Mouse (Mus musculus) adrenal gland, adult (tissue): ENCODE measurements around the gene Dhx8.
A peak's percentile ranks its signal among the peaks of the same experiment; 100 is the strongest.

Experiments
- DNase-seq, 2 experiments: peaks; one replicate each; pipeline ENCODE4 v3.0.0; 2022 to 2023; ENCODE audit warnings: low spot score in 1 of 2; ENCODE audit not compliant: inconsistent age in 2 of 2

The Dhx8 gene

DNA sequence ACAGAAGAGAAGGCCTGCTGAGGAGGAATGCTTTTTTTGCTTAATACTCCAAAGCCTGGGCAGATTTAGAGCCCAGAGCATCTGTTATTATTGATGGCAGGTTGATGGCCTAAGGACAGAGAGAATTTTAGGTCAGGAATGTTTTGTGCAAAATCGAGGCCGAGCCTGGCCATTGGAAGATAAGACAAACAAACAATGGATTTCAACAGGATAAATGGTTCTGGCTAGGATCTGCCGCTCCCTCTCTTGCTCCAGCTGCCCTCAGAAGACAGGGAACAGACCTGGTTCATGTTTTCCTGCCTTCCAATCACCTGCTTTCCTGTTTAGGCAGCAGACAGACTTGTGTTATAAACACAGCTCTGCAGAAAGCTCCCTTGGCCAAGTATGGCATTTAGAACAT, 3.4 kb upstream of the Dhx8 start:
- peak; percentile 18 to 38 for DNase-seq

DNA sequence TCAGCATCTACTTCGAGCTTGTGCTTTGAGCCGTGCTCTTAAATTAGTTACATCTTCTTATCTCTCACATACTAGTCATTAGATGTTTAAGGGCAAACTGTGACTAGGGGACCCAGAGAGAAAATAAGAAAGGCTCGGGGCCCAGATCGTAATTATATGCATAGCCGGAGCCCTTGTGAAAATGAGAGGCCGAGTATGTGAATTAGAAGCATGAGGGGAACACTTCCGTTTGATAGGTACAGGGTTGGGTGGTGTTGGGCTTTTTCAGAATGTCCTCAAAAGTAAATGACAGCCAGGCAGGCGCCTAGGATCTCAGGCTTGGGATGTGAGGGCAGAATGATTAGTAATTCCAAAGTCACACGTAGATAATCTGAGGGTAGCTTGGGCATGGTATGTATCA, 877 bp downstream of the Dhx8 start:
- peak in 1 of 2 experiments; percentile 28 for DNase-seq

DNA sequence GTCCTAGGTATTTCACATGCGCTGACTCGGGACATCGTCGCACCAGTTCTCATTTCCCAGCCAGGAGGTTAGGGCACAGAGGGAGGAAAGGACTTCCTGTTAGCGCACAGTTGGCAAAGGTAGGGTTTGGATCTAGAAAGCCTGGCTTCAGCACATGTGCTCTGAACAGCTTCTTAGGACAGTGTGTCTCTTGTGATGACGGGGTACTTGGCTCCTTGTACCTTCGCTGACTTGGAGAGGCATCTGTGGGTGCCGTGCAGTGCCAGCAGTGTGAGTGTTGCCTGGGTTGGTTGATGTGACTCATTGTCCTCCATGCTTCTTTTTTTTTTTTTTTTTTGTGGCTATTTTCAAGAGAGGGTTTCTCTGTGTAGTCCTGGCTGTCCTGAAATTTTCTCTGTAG, 23.9 kb downstream of the Dhx8 start:
- DNase-seq: peak; percentile 31 to 33

DNA sequence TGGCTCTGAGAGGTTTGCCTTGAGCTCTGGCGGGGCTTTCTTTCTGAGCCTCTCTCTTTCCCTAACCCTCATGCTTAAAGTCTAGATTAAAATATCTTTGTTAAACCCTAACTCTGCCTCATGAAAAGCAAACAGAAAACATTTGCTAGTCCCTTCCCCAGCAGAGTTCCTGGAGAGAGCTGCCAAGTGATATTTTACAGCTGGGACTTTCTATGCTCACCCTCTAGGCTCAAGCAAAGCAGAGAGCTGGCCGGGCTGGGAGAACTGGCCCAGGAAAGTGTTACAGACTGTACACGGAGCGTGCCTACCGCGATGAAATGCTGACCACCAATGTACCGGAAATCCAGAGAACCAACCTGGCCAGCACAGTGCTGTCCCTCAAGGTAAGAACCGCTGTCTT, 24.6 kb downstream of the Dhx8 start:
- no peak for DNase-seq

DNA sequence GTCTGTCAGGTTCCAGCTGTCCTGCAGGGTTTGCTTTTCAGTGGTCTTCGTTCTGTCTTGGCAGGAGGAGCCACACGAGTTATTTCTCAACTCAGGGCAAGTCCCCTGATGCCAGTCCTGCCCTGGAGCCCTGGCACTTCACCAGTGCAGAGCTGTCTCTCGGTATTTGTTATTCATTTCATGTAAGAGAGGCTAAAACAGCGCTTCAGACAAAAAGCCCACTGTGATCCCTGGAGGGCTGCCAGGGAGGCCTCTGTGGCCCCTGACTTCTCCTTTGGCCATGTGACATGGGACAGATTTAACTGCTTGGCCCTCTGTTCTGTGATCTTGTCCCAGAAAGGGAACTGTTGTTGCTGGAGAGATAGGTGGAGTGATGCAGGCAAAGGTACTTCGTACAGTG, 25.7 kb downstream of the Dhx8 start:
- peak in 1 of 2 experiments; percentile 30 for DNase-seq

DNA sequence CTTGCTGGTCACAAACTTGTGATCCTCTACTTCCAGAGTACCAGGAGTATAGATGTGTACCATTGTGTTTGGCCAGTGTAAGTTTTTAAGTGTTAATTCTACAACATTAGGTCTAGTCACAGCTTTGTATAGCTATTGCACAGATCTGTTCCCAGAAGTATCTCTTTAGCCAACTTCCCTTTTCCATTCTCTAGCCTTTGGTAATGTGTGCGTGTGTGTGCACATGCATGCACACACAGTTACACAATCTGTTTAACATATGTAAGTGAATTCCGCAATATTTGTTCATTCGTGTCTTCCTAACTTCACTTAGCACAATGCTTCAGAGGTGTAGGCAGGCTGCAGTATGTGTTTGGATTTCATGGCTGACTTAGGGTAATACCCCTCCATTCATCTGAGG, 26.8 kb downstream of the Dhx8 start:
- no peak for DNase-seq

DNA sequence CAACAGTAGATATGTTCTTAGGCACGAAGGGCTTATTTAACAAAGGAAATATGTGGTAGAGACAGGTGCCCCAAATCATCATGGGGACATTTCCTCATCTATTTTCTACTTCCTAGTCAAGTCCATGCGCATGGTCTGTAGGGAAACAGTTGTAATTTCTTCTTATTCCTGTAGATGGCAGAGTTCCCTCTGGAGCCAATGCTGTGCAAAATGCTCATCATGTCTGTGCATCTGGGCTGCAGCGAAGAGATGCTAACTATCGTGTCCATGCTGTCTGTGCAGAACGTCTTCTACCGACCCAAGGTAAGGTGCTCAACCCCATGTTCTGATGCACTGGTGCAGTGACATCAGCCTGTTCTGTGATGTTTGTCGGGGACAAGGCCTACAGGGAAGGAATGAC, 31.0 kb downstream of the Dhx8 start:
- DNase-seq: peak in 1 of 2 experiments; percentile 66

DNA sequence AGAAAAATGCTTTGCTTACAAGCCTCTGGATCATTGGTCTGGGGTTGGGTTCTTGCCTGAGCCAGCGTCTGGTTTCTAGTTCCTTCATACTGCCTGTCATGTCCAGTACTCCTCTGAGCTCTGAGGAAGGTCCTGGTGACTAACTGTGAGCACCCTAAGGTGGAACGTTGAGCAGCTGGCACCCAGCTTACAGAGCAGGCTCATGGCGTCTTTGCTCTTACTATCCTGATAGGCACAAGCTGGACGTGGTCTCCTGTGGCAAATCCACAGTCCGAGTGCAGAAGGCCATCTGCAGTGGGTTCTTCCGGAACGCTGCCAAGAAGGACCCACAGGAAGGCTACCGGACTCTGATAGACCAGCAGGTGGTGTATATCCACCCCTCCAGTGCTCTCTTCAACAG, 31.8 kb downstream of the Dhx8 start:
- no peak for DNase-seq

DNA sequence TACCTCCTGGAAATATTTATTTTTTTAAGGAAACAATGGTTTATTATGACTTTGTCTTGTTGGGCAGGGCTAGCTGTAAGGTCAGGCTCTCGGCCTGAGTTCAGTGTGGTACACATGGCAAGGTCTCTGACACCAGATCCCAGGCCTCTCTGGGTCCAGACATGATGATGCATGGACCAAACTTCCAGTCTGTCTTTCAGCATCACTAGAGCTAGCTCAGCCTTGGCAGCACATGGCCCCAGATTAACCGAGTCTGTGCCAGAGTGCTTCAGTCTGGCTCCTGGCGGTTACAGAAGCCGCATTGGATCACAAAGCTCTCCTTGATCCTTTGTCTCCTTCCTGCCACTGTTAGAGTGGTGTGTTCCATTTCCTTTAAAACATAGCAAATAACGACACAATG, 34.6 kb downstream of the Dhx8 start:
- DNase-seq: no peak

DNA sequence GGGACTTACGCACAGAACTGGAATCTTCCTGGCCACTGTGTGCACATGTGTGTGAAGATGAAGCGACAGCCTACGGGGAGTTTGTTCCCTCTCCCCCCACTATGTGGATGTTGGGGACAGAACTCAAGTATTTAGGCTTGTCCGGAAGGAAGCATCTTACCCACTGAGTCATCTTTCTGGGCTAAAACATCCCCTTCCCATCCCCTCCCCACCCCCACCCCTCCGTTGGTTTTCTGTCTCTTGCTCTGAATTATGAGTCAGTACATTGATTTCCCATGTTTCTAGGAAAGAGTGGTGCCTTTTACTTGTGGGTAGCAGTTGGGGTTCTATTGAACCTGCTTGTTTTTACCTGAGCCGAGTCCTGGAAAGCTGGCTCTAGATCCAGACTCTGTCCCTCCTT, 36.0 kb downstream of the Dhx8 start:
- no peak for DNase-seq

DNA sequence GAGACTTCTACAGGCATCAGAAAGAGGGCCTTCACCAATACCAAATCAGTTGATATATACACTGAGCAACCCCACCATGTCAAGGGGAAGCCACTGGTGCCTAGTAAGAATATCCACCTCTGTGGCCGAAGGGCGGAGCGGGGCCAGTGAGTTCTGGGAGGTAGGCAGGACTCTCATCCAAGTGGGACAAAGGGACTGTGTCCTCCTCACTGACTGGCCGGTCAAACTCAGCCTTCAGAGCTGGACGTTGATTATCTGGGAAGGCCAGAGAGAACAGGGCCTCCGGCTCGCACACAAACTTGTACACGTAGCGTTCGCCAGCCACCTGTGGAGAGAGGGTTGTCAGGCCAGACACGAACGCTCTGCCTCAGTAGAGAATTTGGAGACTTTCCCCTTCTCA, 37.5 kb downstream of the Dhx8 start:
- DNase-seq: no peak

DNA sequence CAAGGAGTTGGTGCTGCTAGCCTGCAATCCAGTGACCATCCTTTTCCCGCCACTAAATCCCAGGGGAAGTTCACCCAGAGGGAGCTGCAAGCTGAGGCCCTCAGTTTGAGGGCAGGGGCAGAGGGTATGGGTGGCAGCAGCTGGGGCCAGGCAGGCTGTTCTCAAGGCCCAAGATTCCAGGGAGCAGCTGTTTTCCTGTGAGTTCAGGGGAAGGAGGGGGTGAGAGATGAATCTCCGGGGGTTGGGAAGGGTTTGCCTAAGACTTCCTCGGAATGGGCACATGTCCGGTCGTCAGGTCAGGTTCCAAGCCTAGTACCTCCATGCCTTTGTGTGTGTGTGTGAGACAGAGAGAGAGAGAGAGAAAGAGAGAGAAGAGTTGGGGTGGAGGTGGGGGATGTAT, 39.3 kb downstream of the Dhx8 start:
- peak in 1 of 2 experiments; percentile 42 for DNase-seq

DNA sequence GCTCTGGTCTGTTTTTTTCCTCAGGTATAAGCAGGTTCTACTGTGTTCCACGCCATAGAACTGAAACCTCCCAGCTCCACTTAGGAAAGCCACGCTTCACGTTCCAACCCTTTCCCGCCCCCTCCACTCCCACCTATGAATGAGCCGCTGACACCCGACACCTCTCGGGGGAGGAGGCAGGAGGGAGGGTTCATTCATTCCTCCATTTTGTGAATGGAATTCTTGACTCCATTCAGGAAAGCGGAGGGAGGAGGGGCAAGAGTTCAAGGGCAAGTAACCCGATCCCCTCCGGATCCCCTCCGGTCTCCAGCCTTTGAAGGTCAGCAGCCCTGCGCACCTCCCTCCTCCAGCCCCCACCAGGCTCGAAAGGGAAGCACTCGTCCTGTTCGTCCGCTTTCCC, 39.7 kb downstream of the Dhx8 start:
- peak; percentile 62 to 86 for DNase-seq

DNA sequence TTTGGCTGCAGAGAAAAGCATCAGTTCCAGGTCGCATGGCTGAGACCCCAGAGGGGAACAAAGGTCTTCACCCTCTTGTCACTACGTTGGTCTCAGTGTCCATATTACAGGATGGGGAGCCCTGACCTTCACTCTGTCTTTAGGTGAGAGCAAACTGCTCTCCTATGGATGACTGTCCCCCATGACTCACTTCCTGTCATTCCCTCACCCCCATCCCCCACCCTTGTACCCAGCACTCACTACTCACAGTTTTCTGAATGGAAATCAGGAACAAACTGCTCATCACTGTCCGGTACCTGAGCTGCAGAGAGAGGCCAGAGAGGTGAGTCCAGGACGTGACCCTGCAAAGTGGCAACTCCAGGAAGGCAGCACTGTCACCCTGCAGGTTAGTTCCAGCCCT, 44.1 kb downstream of the Dhx8 start:
- no peak for DNase-seq

DNA sequence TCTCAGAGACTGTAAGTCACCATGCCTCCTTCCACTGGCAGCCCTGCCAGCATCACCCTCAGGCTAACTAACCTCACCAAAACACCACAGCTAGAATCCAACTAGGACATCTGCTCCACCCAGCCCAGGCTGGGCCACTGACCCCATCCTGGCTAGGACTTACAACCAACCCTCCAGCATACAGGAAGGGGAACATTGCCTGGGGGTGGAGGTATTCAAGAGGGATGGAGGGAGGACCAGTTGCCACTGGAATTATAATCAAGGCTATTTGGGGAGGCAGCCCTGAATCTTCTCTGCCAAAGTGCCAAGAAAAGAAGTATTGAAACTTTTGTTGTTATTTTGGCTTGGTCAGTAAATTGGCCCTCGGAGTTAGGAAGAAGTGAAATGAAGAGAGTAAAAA, 50.4 kb downstream of the Dhx8 start:
- DNase-seq: no peak

DNA sequence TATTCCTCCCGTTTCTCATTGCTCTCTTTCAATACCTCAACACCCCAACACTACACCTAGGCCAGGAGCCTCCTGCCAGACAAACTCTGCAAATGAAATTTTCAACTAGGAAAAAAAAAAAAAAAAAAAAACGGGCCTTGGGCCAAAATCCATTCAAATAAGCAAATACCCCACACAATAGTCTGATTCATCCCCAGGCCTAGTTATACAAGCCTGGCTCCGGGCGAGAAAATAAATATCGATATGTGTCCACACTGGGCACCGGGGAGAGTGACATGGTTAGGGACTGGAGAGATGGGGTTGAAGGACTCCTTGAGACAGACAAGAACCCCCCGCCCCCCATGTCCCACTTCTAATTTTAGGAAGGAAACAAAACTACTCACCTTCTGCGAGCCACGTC, 50.9 kb downstream of the Dhx8 start:
- peak in 1 of 2 experiments; percentile 31 for DNase-seq

DNA sequence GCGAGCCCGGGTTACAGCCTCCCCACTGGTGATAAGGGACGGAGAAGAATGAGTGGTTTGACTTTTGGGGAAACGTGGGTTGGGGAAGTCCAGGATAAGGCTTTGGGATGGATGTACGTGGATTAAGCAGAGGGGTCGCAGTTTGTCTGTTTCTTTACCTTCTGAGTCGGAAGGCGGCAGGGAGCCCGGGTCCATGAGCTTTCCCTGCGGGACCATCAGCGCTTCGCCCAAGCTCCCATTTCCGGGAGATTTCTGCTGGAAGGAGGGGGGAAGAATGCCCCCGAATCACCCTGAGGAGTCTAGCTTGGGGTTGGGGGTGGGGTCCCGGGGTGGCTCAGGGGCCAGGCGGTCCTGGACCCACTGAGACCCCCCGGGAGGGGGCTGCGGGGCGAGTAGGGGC, 51.4 kb downstream of the Dhx8 start:
- DNase-seq: peak in 1 of 2 experiments; percentile 44

DNA sequence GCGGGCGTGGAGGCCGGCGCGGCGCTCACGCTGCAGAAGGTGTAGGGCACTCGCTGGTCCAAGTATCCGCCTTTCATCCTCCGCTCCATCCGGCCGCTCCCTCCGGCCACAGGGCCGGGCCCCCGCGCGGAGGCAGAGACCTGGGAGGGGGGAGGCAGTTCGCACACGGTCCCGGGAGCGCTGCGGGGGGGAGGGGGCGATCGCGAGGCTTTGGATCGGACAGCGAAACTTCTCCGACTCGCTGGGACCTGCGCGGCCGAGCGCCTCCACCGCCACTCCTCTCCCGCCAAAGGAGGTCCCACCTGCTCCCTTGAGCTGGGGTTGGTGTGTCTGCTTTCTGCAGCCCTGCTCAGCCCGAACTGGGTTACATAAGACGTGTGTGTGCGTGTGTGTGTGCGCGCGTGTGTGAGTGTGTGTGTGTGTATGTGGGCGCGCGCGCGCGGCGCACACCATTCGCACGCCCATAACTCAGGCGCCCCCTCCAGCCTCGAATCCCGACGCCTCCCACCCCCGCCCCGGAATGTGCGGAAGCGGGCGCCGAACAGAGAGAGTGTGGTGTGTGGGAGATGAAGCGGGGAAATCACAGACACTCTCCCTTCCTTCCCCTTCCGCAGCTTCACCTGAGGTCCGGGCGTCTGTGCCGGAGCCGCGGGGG, 51.9 kb downstream of the Dhx8 start:
- peak; percentile 34 to 64 for DNase-seq

DNA sequence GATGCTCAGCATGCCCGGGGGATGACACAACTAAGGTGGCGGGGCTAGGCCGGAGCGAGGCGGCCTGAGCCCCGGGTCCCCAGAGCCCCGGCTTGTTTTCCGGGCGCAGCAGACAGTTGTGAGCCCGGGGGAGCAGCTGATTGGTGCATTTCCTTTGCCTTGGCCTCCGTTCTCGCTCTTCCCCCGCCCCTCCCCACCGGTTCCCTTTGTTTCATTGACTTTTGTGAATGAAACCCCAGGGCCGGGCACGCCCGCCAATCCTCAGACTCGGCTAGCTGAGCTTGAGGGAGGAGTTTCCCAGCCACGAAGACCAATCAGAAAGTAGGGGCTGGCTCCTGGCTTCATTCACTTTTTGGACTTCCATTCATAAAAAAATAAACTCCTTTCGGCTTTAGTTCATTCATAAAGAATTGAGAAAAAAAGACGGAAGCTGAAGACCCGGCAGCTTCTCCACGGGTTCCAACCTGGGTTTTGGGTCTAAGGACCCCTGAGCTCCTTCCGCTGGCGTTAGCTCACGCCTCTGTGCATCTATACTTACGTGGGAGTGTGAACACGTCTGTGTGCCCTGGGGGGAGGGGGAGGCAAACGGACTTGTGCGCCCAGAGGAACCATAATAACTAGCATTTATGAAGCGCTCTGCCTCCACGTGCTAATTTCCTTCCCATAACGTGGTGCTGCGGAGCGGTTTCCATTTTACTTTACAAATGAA, 52.6 kb downstream of the Dhx8 start, which contains the start of gene Etv4:
Gene Etv4, minus strand, starts transcription at position 229 of the 709 bp plus-strand sequence.
- peak; percentile 89 to 96 for DNase-seq

DNA sequence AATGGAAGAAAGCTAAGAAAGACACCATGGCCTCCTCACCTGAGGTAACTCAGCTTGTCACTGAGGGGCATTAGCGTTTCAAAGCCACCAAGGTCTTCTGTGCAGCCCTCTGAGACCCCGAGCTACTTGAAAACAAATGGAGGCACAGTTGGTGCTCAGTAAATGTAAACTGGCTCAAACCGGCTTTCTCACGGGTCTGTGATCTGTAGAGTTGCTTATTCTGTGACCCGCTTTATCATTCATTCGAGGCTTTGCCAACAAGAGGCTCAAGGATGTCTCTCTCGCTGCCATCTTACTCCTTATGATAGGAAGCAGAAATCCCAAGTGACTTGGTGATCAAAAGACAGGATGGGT, 53.1 kb downstream of the Dhx8 start:
- no peak for DNase-seq

DNA sequence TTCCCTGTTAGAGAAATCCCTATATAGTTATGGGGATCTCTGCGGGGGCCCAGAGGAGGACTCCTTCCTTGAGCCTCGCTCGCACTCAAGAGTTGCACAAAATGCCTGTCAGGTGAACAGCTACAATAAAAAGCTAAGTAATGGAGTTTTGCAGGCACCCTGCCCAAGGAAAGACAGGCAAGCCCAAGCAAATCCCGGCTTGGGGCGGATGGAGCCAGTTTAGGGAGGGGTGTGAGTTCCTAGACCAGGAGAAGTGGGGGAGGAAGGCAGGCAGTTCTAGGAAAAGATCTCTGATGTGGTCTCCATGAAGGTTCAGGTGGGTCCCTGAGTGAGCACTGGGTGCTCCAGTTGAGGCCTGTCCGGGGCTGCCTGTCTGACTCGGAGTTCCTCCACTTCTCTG, 53.9 kb downstream of the Dhx8 start:
- DNase-seq: no peak

DNA sequence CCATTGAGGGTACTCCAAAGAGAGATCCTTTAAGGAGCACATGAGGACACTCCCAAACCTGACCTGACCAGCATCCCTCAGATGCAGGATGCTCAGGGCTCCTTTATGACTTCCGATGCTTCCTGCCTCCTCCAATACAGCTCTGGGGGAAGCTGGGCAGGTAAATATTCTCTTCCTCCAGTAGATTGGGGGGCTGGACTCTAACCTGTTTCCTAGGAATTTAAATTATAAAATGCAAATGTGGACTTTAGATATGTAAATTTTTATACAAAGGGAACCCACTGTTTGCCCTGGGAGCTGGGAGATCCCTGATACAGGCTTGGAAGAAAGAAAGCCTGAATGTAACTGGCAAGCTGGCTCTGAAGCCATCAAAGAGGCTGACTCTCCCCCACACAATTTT, 54.7 kb downstream of the Dhx8 start:
- DNase-seq: no peak
